Mouse (Mus musculus) erythroblast, embryonic 14.5 days (primary cell): ENCODE measurements around the gene Prkce. TPM values are rescaled to one million over a fixed set of nuclear protein-coding genes. Genes with fewer than 3 reads are reported as not detected.

ENCODE experiments used
- H3K27me3 ChIP-seq: 2 replicates; pipeline ENCODE4 v1.6.1; 2012; ENCODE audit warnings: inconsistent platforms; ENCODE audit not compliant: control insufficient read depth
- H3K36me3 ChIP-seq: 2 replicates; pipeline ENCODE4 v1.6.1; 2012; ENCODE audit warnings: mild to moderate bottlenecking, inconsistent platforms; ENCODE audit not compliant: control insufficient read depth
- H3K4me1 ChIP-seq: 2 replicates; pipeline ENCODE4 v1.6.1; 2012; ENCODE audit warnings: inconsistent platforms; ENCODE audit not compliant: control insufficient read depth
- H3K4me3 ChIP-seq: replicated peaks from 2 replicates; pipeline ENCODE3; 2012; ENCODE audit warnings: moderate library complexity, mild to moderate bottlenecking, inconsistent platforms
- H3K9me3 ChIP-seq: 2 replicates; pipeline ENCODE4 v1.6.1; 2012; ENCODE audit warnings: low read length, inconsistent platforms, mixed read lengths; ENCODE audit not compliant: control insufficient read depth
- GATA1 ChIP-seq: IDR thresholded peaks from 2 replicates; pipeline ENCODE4 v1.6.1; 2012; ENCODE audit warnings: low read length, inconsistent platforms, mixed read lengths
- TAL1 ChIP-seq: IDR thresholded peaks from 3 replicates; pipeline ENCODE4 v1.6.1; 2012; ENCODE audit warnings: low read length, inconsistent platforms, mixed read lengths
- polyA plus RNA-seq: library from polyadenylated mRNA; stranded (reverse); fragments of >175 nt; gene quantifications from 2 replicates; pipeline ENCODE4 v1.2.3, GENCODE M21; 2012

The Prkce gene
- polyA plus RNA-seq, 1 experiment, result 0.04 TPM

- TF ChIP-seq TAL1, result no peak
- no peak for TF ChIP-seq GATA1
- H3K36me3 ChIP-seq, result no peaks in the 10 kb centered on the region
- H3K4me3 ChIP-seq, result no peak overlapping the region
- no peaks in the 10 kb centered on the region for H3K4me1 ChIP-seq
- H3K27me3 ChIP-seq, result no peaks in the 10 kb centered on the region
- H3K9me3 ChIP-seq, result no peaks in the 10 kb centered on the region
Measured at GRCm38 (mm10) chr17:86549128-86549527, 381.5 kb downstream of the Prkce start.

- Histone ChIP-seq H3K4me3 (no peak overlapping the region), H3K36me3 (no peaks in the 10 kb centered on the region), H3K4me1 (no peaks in the 10 kb centered on the region), H3K9me3 (no peaks in the 10 kb centered on the region), H3K27me3 (no peaks in the 10 kb centered on the region)
- TF ChIP-seq GATA1 (no peak), TAL1 (no peak)
Measured at GRCm38 (mm10) chr17:86551561-86551960, 384.0 kb downstream of the Prkce start.

GRCm38 (mm10) chr17:86551995-86552394 lies 384.4 kb downstream of the Prkce start:
- Histone ChIP-seq H3K4me1 (no peaks in the 10 kb centered on the region), H3K9me3 (no peaks in the 10 kb centered on the region), H3K27me3 (no peaks in the 10 kb centered on the region), H3K36me3 (no peaks in the 10 kb centered on the region), H3K4me3 (no peak overlapping the region)
- no peak for TF ChIP-seq TAL1
- no peak for TF ChIP-seq GATA1

- Histone ChIP-seq H3K9me3 (no peaks in the 10 kb centered on the region), H3K27me3 (no peaks in the 10 kb centered on the region), H3K4me3 (no peak overlapping the region), H3K4me1 (no peaks in the 10 kb centered on the region), H3K36me3 (no peaks in the 10 kb centered on the region)
- TF ChIP-seq TAL1 (no peak), GATA1 (no peak)
Measured at GRCm38 (mm10) chr17:86559206-86559891, 391.8 kb downstream of the Prkce start.

- Histone ChIP-seq H3K27me3 (no peaks in the 10 kb centered on the region), H3K4me1 (no peaks in the 10 kb centered on the region), H3K4me3 (no peak overlapping the region), H3K36me3 (no peaks in the 10 kb centered on the region), H3K9me3 (no peaks in the 10 kb centered on the region)
- TF ChIP-seq TAL1 (no peak), GATA1 (no peak)
Measured at GRCm38 (mm10) chr17:86560499-86560898, 392.9 kb downstream of the Prkce start.

- H3K4me1 ChIP-seq, result no peaks in the 10 kb centered on the region
- H3K4me3 ChIP-seq, result no peak overlapping the region
- TF ChIP-seq GATA1 (no peak), TAL1 (no peak)
- no peaks in the 10 kb centered on the region for H3K9me3 ChIP-seq
- H3K27me3 ChIP-seq, result no peaks in the 10 kb centered on the region
- H3K36me3 ChIP-seq, result no peaks in the 10 kb centered on the region
Measured at GRCm38 (mm10) chr17:86570491-86570890, 402.9 kb downstream of the Prkce start.

GRCm38 (mm10) chr17:86571266-86571665 lies 403.7 kb downstream of the Prkce start:
- Histone ChIP-seq H3K4me3 (no peak overlapping the region), H3K36me3 (no peaks in the 10 kb centered on the region), H3K4me1 (no peaks in the 10 kb centered on the region), H3K9me3 (no peaks in the 10 kb centered on the region), H3K27me3 (no peaks in the 10 kb centered on the region)
- no peak for TF ChIP-seq GATA1
- TF ChIP-seq TAL1, result no peak

GRCm38 (mm10) chr17:86572136-86572535 lies 404.6 kb downstream of the Prkce start:
- Histone ChIP-seq H3K4me1 (no peaks in the 10 kb centered on the region), H3K36me3 (no peaks in the 10 kb centered on the region), H3K27me3 (no peaks in the 10 kb centered on the region), H3K4me3 (no peak overlapping the region), H3K9me3 (no peaks in the 10 kb centered on the region)
- TF ChIP-seq GATA1 (no peak), TAL1 (no peak)

- no peaks in the 10 kb centered on the region for H3K36me3 ChIP-seq
- H3K4me3 ChIP-seq, result no peak overlapping the region
- no peaks in the 10 kb centered on the region for H3K27me3 ChIP-seq
- no peak for TF ChIP-seq GATA1
- TF ChIP-seq TAL1, result no peak
- H3K9me3 ChIP-seq, result no peaks in the 10 kb centered on the region
- H3K4me1 ChIP-seq, result no peaks in the 10 kb centered on the region
Measured at GRCm38 (mm10) chr17:86572576-86572975, 405.0 kb downstream of the Prkce start.
